Mouse (Mus musculus) stomach, embryonic 16.5 days (tissue): Measurements from ENCODE around the gene Glyr1. TPM values are rescaled to one million over a fixed set of nuclear protein-coding genes. Genes with fewer than 3 reads are reported as not detected.

ENCODE experiments used
- ATAC-seq: fragments of 200-750 bp; cut with Nextera tagmentation; 2 replicates; pipeline ENCODE4 v1.8.0; 2017; ENCODE audit warnings: moderate number of reproducible peaks, moderate TSS enrichment; ENCODE audit not compliant: insufficient read depth, low FRiP score
- H3K27ac ChIP-seq: fragments of 300-500 bp; sonication (generic); 2 replicates; pipeline ENCODE4 v1.5.1; 2014; ENCODE audit warnings: low read length
- H3K27me3 ChIP-seq: fragments of 300-500 bp; sonication (generic); 2 replicates; pipeline ENCODE4 v1.6.1; 2014; ENCODE audit warnings: low read length, control low read depth, mixed read lengths; ENCODE audit not compliant: control insufficient read depth, insufficient read depth
- H3K36me3 ChIP-seq: fragments of 300-500 bp; sonication (generic); 2 replicates; pipeline ENCODE4 v1.6.1; 2014; ENCODE audit warnings: low read length; ENCODE audit not compliant: control insufficient read depth, insufficient read depth
- H3K4me1 ChIP-seq: fragments of 300-500 bp; sonication (generic); 2 replicates; pipeline ENCODE4 v1.6.1; 2014; ENCODE audit warnings: low read length, control low read depth, mixed read lengths; ENCODE audit not compliant: control insufficient read depth, insufficient read depth
- H3K4me2 ChIP-seq: fragments of 300-500 bp; sonication (generic); 2 replicates; pipeline ENCODE4 v1.6.1; 2014; ENCODE audit warnings: low read depth, low read length, mixed read lengths
- H3K4me3 ChIP-seq: fragments of 300-500 bp; sonication (generic); replicated peaks from 2 replicates; pipeline ENCODE4 v1.5.1; 2014; ENCODE audit warnings: mild to moderate bottlenecking, low read length
- H3K9ac ChIP-seq: fragments of 300-500 bp; sonication (generic); 2 replicates; pipeline ENCODE4 v1.6.1; 2014; ENCODE audit warnings: low read length
- H3K9me3 ChIP-seq: fragments of 300-500 bp; sonication (generic); replicated peaks from 2 replicates; pipeline ENCODE4 v1.6.1; 2016; ENCODE audit warnings: low read length, control low read depth; ENCODE audit not compliant: control insufficient read depth
- WGBS: fragments of 180-500 bp; shearing (Covaris S2); extraction: QIAGEN DNeasy Blood & Tissue Kit; methylation state at CpG from one replicate; pipeline ENCODE4 v1.1.7; 2014; 5-methylcytosine and 5-hydroxymethylcytosine counted together
- polyA plus RNA-seq: library from polyadenylated mRNA; unstranded; fragments of >200 nt; fragmentation: Nextera tagmentation; extraction: Ambion mirVana; gene quantifications from 2 replicates; pipeline ENCODE4 v1.2.1, GENCODE M21; 2015

The Glyr1 gene
- polyA plus RNA-seq, 1 experiment from 2014 or later = 139 TPM

- peaks cover 25% of the 10 kb centered on the region for H3K36me3 ChIP-seq
- no peaks in the 10 kb centered on the region for H3K4me1 ChIP-seq
- no peak overlapping the region for H3K4me3 ChIP-seq
- H3K9ac ChIP-seq = no peak overlapping the region
- no peak overlapping the region for H3K4me2 ChIP-seq
- no peak overlapping the region for H3K27ac ChIP-seq
- no peaks in the 10 kb centered on the region for H3K9me3 ChIP-seq
- WGBS = 96% methylated on average over 4 of the region's 4 CpGs
- H3K27me3 ChIP-seq = no peaks in the 10 kb centered on the region
- no peak for ATAC-seq
These were observed 13.8 kb upstream of the Glyr1 start for GRCm38 (mm10) chr16:5063472-5063871.

- Histone ChIP-seq H3K9ac (no peak overlapping the region), H3K36me3 (peaks cover 10% of the 10 kb centered on the region), H3K9me3 (no peaks in the 10 kb centered on the region), H3K4me3 (no peak overlapping the region), H3K4me2 (no peak overlapping the region), H3K27ac (no peak overlapping the region), H3K27me3 (no peaks in the 10 kb centered on the region), H3K4me1 (no peaks in the 10 kb centered on the region)
- ATAC-seq = no peak
- 84% methylated on average over 1 of the region's 1 CpGs for WGBS
These were observed 8.5 kb upstream of the Glyr1 start for GRCm38 (mm10) chr16:5058114-5058513.

GRCm38 (mm10) chr16:5050251-5051110 lies 818 bp upstream of the Glyr1 start:
- WGBS = under 1% methylated on average over 77 of the region's 78 CpGs
- H3K4me1 ChIP-seq = peaks cover 19% of the 10 kb centered on the region
- H3K36me3 ChIP-seq = peaks cover 6% of the 10 kb centered on the region; the same call in 1 of the 2 replicates
- peak overlapping the region; percentile 98 for H3K4me3 ChIP-seq
- peak overlapping the region; percentile 92 for H3K9ac ChIP-seq
- H3K27ac ChIP-seq = peak overlapping the region; percentile 98
- ATAC-seq = peak; percentile 64
- no peaks in the 10 kb centered on the region for H3K27me3 ChIP-seq
- H3K9me3 ChIP-seq = no peaks in the 10 kb centered on the region
- peak overlapping the region; percentile 97 for H3K4me2 ChIP-seq

- ATAC-seq = peak; percentile 61
- under 1% methylated on average over 38 of the region's 38 CpGs for WGBS
- H3K4me1 ChIP-seq = peaks cover 19% of the 10 kb centered on the region
These were observed 385 bp downstream of the Glyr1 start for GRCm38 (mm10) chr16:5049182-5049773.

GRCm38 (mm10) chr16:5045322-5045721 lies 4.3 kb downstream of the Glyr1 start:
- no peak for ATAC-seq
- peaks cover 11% of the 10 kb centered on the region for H3K4me1 ChIP-seq
- H3K9ac ChIP-seq = no peak overlapping the region
- no peaks in the 10 kb centered on the region for H3K9me3 ChIP-seq
- H3K27me3 ChIP-seq = no peaks in the 10 kb centered on the region
- 94% methylated on average over 3 of the region's 3 CpGs for WGBS
- H3K27ac ChIP-seq = no peak overlapping the region
- H3K4me3 ChIP-seq = no peak overlapping the region
- no peak overlapping the region for H3K4me2 ChIP-seq
- peaks cover 20% of the 10 kb centered on the region; the same call in 1 of the 2 replicates for H3K36me3 ChIP-seq

More at GRCm38 (mm10) chr16:5049182-5049773, 385 bp downstream of the Glyr1 start:
- peak overlapping the region; percentile 97 for H3K9ac ChIP-seq
- peak overlapping the region; percentile 89 for H3K27ac ChIP-seq
- peak overlapping the region; percentile 98 for H3K4me3 ChIP-seq
- H3K27me3 ChIP-seq = no peaks in the 10 kb centered on the region
- H3K9me3 ChIP-seq = no peaks in the 10 kb centered on the region
- 0 out of 2 replicates have a peak, but pooled peaks cover 4% of the 10 kb centered on the region for H3K36me3 ChIP-seq
- H3K4me2 ChIP-seq = peak overlapping the region; percentile 75

GRCm38 (mm10) chr16:5036649-5037234 lies 12.9 kb downstream of the Glyr1 start:
- no peak overlapping the region for H3K4me2 ChIP-seq
- H3K9me3 ChIP-seq = no peaks in the 10 kb centered on the region
- no peaks in the 10 kb centered on the region for H3K4me1 ChIP-seq
- WGBS = 82% methylated on average over 5 of the region's 5 CpGs
- no peak overlapping the region for H3K9ac ChIP-seq
- H3K27me3 ChIP-seq = no peaks in the 10 kb centered on the region
- no peak overlapping the region for H3K4me3 ChIP-seq
- ATAC-seq = no peak
- H3K36me3 ChIP-seq = peaks cover 58% of the 10 kb centered on the region
- H3K27ac ChIP-seq = no peak overlapping the region

- Histone ChIP-seq H3K27ac (no peak overlapping the region), H3K9ac (no peak overlapping the region), H3K9me3 (no peaks in the 10 kb centered on the region), H3K27me3 (no peaks in the 10 kb centered on the region), H3K4me3 (no peak overlapping the region), H3K36me3 (peaks cover 61% of the 10 kb centered on the region), H3K4me2 (no peak overlapping the region), H3K4me1 (no peaks in the 10 kb centered on the region)
- no peak for ATAC-seq
- WGBS = 93% methylated on average over 3 of the region's 3 CpGs
These were observed 14.1 kb downstream of the Glyr1 start for GRCm38 (mm10) chr16:5035591-5035990.

- Histone ChIP-seq H3K9ac (no peak overlapping the region), H3K27me3 (no peaks in the 10 kb centered on the region), H3K4me2 (no peak overlapping the region), H3K9me3 (no peaks in the 10 kb centered on the region), H3K27ac (no peak overlapping the region), H3K4me3 (no peak overlapping the region), H3K36me3 (peaks cover 58% of the 10 kb centered on the region), H3K4me1 (no peaks in the 10 kb centered on the region)
- WGBS = 41% methylated on average over 2 of the region's 2 CpGs
- 0 out of 2 replicates have a peak, but pooled peaks have one; percentile 29 for ATAC-seq
These were observed 19.8 kb downstream of the Glyr1 start for GRCm38 (mm10) chr16:5029847-5030246.

GRCm38 (mm10) chr16:5024021-5024420 lies 25.6 kb downstream of the Glyr1 start:
- Histone ChIP-seq H3K36me3 (peaks cover 53% of the 10 kb centered on the region), H3K9ac (no peak overlapping the region), H3K4me2 (no peak overlapping the region), H3K4me1 (no peaks in the 10 kb centered on the region), H3K27me3 (no peaks in the 10 kb centered on the region), H3K4me3 (no peak overlapping the region), H3K27ac (no peak overlapping the region), H3K9me3 (no peaks in the 10 kb centered on the region)
- no peak for ATAC-seq
- 89% methylated on average over 3 of the region's 3 CpGs for WGBS
